Mouse (Mus musculus) small intestine, adult 10 weeks (tissue): ENCODE results near the gene C2cd2. TPM values are rescaled to one million over a fixed set of nuclear protein-coding genes. Genes with fewer than 3 reads are reported as not detected.

Experiments
- polyA plus RNA-seq: library from polyadenylated mRNA; stranded (reverse); fragments of 350-450 nt; fragmentation: Illumina TruSeq; extraction: RNeasy Lipid Tissue Mini Kit (QIAGEN cat#74804); gene quantifications from one replicate; pipeline ENCODE4 v1.2.3, GENCODE M21; 2014; ENCODE audit warnings: low replicate concordance

Gene C2cd2
- polyA plus RNA-seq = 4.3 TPM

GRCm38 (mm10) chr16:97962151-97962948 is at the start of gene C2cd2, which contains the start of gene Zbtb21:
C2cd2 (minus strand) TSS chr16:97962598.
Zbtb21 (minus strand) TSS chr16:97962622.

GRCm38 (mm10) chr16:97996616-97997382 is 34.4 kb upstream of the C2cd2 start, which contains the start of gene B230307C23Rik:
B230307C23Rik (plus strand) TSS chr16:97997315.

GRCm38 (mm10) chr16:97851741-97852319 is 110.6 kb downstream of the C2cd2 start, which contains the start of gene Prdm15:
Prdm15 (minus strand) TSS chr16:97851850.

Other genes with a start within 250 kb of the C2cd2 start
- 15.2 TPM for gene Ripk4, start 198.8 kb downstream of the C2cd2 start, polyA plus RNA-seq
- 5.7 TPM for gene Prdm15, start 110.7 kb downstream of the C2cd2 start, polyA plus RNA-seq
- 3.5 TPM for gene Zbtb21, start within 50 bp of the C2cd2 start, polyA plus RNA-seq
- gene B230307C23Rik, start 34.7 kb upstream of the C2cd2 start, polyA plus RNA-seq = 69.3 TPM
- gene A630089N07Rik, start 119.9 kb upstream of the C2cd2 start, polyA plus RNA-seq = 16.6 TPM